Mouse (Mus musculus) layer of hippocampus, postnatal 36 days (tissue): ENCODE measurements around the gene Epha3. TPM values are rescaled to one million over a fixed set of nuclear protein-coding genes. Genes with fewer than 3 reads are reported as not detected.

Experiments used
- DNase-seq, 2 experiments: peaks; one replicate each; pipeline ENCODE4 v3.0.0; 2022
- total RNA-seq, 2 experiments: library from RNA; stranded (reverse); gene quantifications; 2 replicates each; pipeline ENCODE4 v1.2.3; 2021

Gene Epha3
- total RNA-seq: 10 to 100 TPM; 16.3 to 17.3 TPM

- peak; percentile 86 for DNase-seq
These were observed at the start of gene Epha3 for GRCm38 (mm10) chr16:63863913-63864330. TSS of gene Epha3 (minus strand) at chr16:63864175.

GRCm38 (mm10) chr16:63903425-63903824 lies 39.5 kb upstream of the Epha3 start:
- no peak for DNase-seq

- DNase-seq: no peak
These were observed 17.2 kb upstream of the Epha3 start for GRCm38 (mm10) chr16:63881190-63881589.

- DNase-seq: no peak
These were observed 8.3 kb upstream of the Epha3 start for GRCm38 (mm10) chr16:63872313-63872712.

GRCm38 (mm10) chr16:63864463-63864976 lies 545 bp upstream of the Epha3 start:
- no peak for DNase-seq

GRCm38 (mm10) chr16:63863181-63863580 lies 794 bp downstream of the Epha3 start:
- peak; percentile 13 to 23 for DNase-seq

- DNase-seq: peak; percentile 13 to 39
These were observed 6.4 kb downstream of the Epha3 start for GRCm38 (mm10) chr16:63857561-63857960.

GRCm38 (mm10) chr16:63856658-63857552 lies 7.1 kb downstream of the Epha3 start:
- DNase-seq: peak; percentile 74 to 80

GRCm38 (mm10) chr16:63850297-63850696 lies 13.7 kb downstream of the Epha3 start:
- no peak for DNase-seq

GRCm38 (mm10) chr16:63842911-63843310 lies 21.1 kb downstream of the Epha3 start:
- no peak for DNase-seq

- no peak for DNase-seq
These were observed 26.5 kb downstream of the Epha3 start for GRCm38 (mm10) chr16:63837466-63837865.

GRCm38 (mm10) chr16:63821164-63821563 lies 42.8 kb downstream of the Epha3 start:
- no peak for DNase-seq

GRCm38 (mm10) chr16:63817606-63818005 lies 46.4 kb downstream of the Epha3 start:
- peak in 1 of 2 experiments; percentile 16 for DNase-seq

- peak; percentile 3 to 10 for DNase-seq
These were observed 47.3 kb downstream of the Epha3 start for GRCm38 (mm10) chr16:63816672-63817071.

- no peak for DNase-seq
These were observed 54.1 kb downstream of the Epha3 start for GRCm38 (mm10) chr16:63809871-63810270.

- no peak for DNase-seq
These were observed 55.0 kb downstream of the Epha3 start for GRCm38 (mm10) chr16:63808991-63809390.

GRCm38 (mm10) chr16:63806437-63807129 lies 57.4 kb downstream of the Epha3 start:
- DNase-seq: no peak

GRCm38 (mm10) chr16:63806025-63806424 lies 58.0 kb downstream of the Epha3 start:
- no peak for DNase-seq

- DNase-seq: no peak
These were observed 62.5 kb downstream of the Epha3 start for GRCm38 (mm10) chr16:63801436-63801835.

- no peak for DNase-seq
These were observed 65.6 kb downstream of the Epha3 start for GRCm38 (mm10) chr16:63798341-63798740.

- DNase-seq: no peak
These were observed 69.7 kb downstream of the Epha3 start for GRCm38 (mm10) chr16:63794292-63794691.

GRCm38 (mm10) chr16:63793805-63794204 lies 70.2 kb downstream of the Epha3 start:
- no peak for DNase-seq

GRCm38 (mm10) chr16:63792084-63792483 lies 71.9 kb downstream of the Epha3 start:
- no peak for DNase-seq
